ENCODE assay signal across 7 mouse cellular contexts in genomic region chr4:62525489-62525811, GRCm38 (mm10). TPM values are rescaled to one million over a fixed set of nuclear protein-coding genes. Genes with fewer than 3 reads are reported as not detected.
DNase-seq lines count a peak whose midpoint lies in the region; ATAC-seq and TF ChIP-seq lines count a peak whose summit lies in the region.

No protein-coding gene starts in this region.

- DNase-seq in lung, adult 2 months, result no peak
- no peak for DNase-seq in lung, adult 18-20 months
- no peak for DNase-seq in limb, embryonic 11.5 days (ENCODE audit: low spot score)
- DNase-seq in spleen, postnatal 36 days (ENCODE audit: low spot score in 2 of 2), result no peak
- DNase-seq in layer of hippocampus, adult 11-12 months (ENCODE audit: low spot score), result no peak

- peaks cover 4% of the 10 kb centered on the region; the same call in 1 of the 2 replicates for H3K4me1 ChIP-seq in lung, adult 2 months (ENCODE audit: control insufficient read depth, insufficient read depth, low read length)
- peaks cover 17% of the 10 kb centered on the region for H3K4me1 ChIP-seq in embryonic facial prominence, embryonic 15.5 days
- H3K4me1 ChIP-seq in limb, embryonic 11.5 days (ENCODE audit: control insufficient read depth, insufficient read depth, low read length), result peaks cover 9% of the 10 kb centered on the region
- peaks cover 6% of the 10 kb centered on the region for H3K4me1 ChIP-seq in olfactory bulb, adult 2 months (ENCODE audit: control insufficient read depth, insufficient read depth, low read length)

- no peak for TF ChIP-seq POLR2A in lung, adult 2 months (IDR thresholded peaks at IDR 0.05; ENCODE audit: borderline replicate concordance, extremely low read depth, low read depth, low read length)
- no peak for TF ChIP-seq POLR2A in olfactory bulb, adult 2 months (IDR thresholded peaks at IDR 0.05; ENCODE audit: insufficient read depth, low read depth, low read length)

- H3K9ac ChIP-seq in embryonic facial prominence, embryonic 15.5 days, result no peak overlapping the region
- H3K9ac ChIP-seq in limb, embryonic 11.5 days (ENCODE audit: low read length), result no peak overlapping the region; the same call in 1 of the 2 replicates

- H3K36me3 ChIP-seq in embryonic facial prominence, embryonic 15.5 days, result 0 out of 2 replicates have a peak, but pooled peaks cover 12% of the 10 kb centered on the region
- H3K36me3 ChIP-seq in limb, embryonic 11.5 days (ENCODE audit: control insufficient read depth, insufficient read depth, low read length), result peaks cover 2% of the 10 kb centered on the region; the same call in 1 of the 2 replicates

- H3K27ac ChIP-seq in embryonic facial prominence, embryonic 15.5 days (replicated peaks), result peak overlapping the region; percentile 98; the same call in 1 of the 2 replicates
- H3K27ac ChIP-seq in limb, embryonic 11.5 days (replicated peaks; ENCODE audit: low read depth, low read length), result no peak overlapping the region
- H3K27ac ChIP-seq in olfactory bulb, adult 2 months (ENCODE audit: insufficient read depth, low read depth, low read length), result no peak overlapping the region

- H3K9me3 ChIP-seq in embryonic facial prominence, embryonic 15.5 days (replicated peaks), result no peaks in the 10 kb centered on the region
- no peaks in the 10 kb centered on the region for H3K9me3 ChIP-seq in limb, embryonic 11.5 days (ENCODE audit: control insufficient read depth, low read length)

- no peak for ATAC-seq in embryonic facial prominence, embryonic 15.5 days (ENCODE audit: insufficient number of reproducible peaks, low FRiP score, low TSS enrichment, low read depth)
- no peak for ATAC-seq in limb, embryonic 11.5 days (ENCODE audit: insufficient number of reproducible peaks, low FRiP score, low TSS enrichment, low read depth)

- no peak for TF ChIP-seq CTCF in lung, adult 2 months (IDR thresholded peaks at IDR 0.05; ENCODE audit: insufficient read depth, low read length)
- TF ChIP-seq CTCF in olfactory bulb, adult 2 months (IDR thresholded peaks at IDR 0.05; ENCODE audit: insufficient read depth, low read depth, low read length), result no peak

- H3K4me2 ChIP-seq in embryonic facial prominence, embryonic 15.5 days (replicated peaks), result peak overlapping the region; percentile 82
- peak overlapping the region; percentile 8; the same call in 1 of the 2 replicates for H3K4me2 ChIP-seq in limb, embryonic 11.5 days (ENCODE audit: low read depth, severe bottlenecking)

- WGBS in lung, adult 2 months, result 2% methylated on average over 10 of the region's 10 CpGs
- WGBS in embryonic facial prominence, embryonic 15.5 days, result under 1% methylated on average over 10 of the region's 10 CpGs
- WGBS in limb, embryonic 11.5 days, result 2% methylated on average over 10 of the region's 10 CpGs
- under 1% methylated on average over 10 of the region's 10 CpGs for WGBS in olfactory bulb, adult 2 months

- H3K4me3 ChIP-seq in lung, adult 2 months (replicated peaks; ENCODE audit: extremely low read depth, low read depth, low read length), result peak overlapping the region; percentile 10
- peak overlapping the region; percentile 90 for H3K4me3 ChIP-seq in embryonic facial prominence, embryonic 15.5 days (replicated peaks)
- peak overlapping the region; percentile 68 for H3K4me3 ChIP-seq in limb, embryonic 11.5 days (ENCODE audit: low read depth, low read length)
- H3K4me3 ChIP-seq in olfactory bulb, adult 2 months (ENCODE audit: insufficient read depth, low read depth, low read length), result peak overlapping the region; percentile 82

- H3K27me3 ChIP-seq in embryonic facial prominence, embryonic 15.5 days, result no peaks in the 10 kb centered on the region
- no peaks in the 10 kb centered on the region for H3K27me3 ChIP-seq in limb, embryonic 11.5 days (ENCODE audit: control insufficient read depth, insufficient read depth, low read length)

RNA-seq across cellular contexts. Expression of gene 4933430I17Rik, which starts 0.3 kb away (rescaled TPM):
- 0.08 and 0.15 TPM in 2 replicates for polyA plus RNA-seq in lung, adult 2 months (2012; rRNA removed)
- polyA plus RNA-seq in embryonic facial prominence, embryonic 15.5 days (2015; fragmentation: Nextera tagmentation; extraction: Ambion mirVana), result 0.47 and 0.49 TPM in 2 replicates
- 1.3 and 1.4 TPM in 2 replicates for polyA plus RNA-seq in limb, embryonic 11.5 days (2014; fragmentation: Nextera tagmentation; extraction: Ambion mirVana)
- polyA plus RNA-seq in olfactory bulb, adult 2 months (2012; ENCODE audit: insufficient read depth, insufficient read length, low replicate concordance, missing spikeins), result not detected in 2 replicates

RNA-seq across cellular contexts. Expression of gene Pole3, which starts 0.6 kb away (rescaled TPM):
- 8.9 and 16.1 TPM in 2 replicates for polyA plus RNA-seq in lung, adult 2 months (2012; rRNA removed)
- polyA plus RNA-seq in embryonic facial prominence, embryonic 15.5 days (2015; fragmentation: Nextera tagmentation; extraction: Ambion mirVana), result 87.6 and 89.4 TPM in 2 replicates
- polyA plus RNA-seq in limb, embryonic 11.5 days (2014; fragmentation: Nextera tagmentation; extraction: Ambion mirVana), result 107 and 116 TPM in 2 replicates
- not detected in 2 replicates for polyA plus RNA-seq in olfactory bulb, adult 2 months (2012; ENCODE audit: insufficient read depth, insufficient read length, low replicate concordance, missing spikeins)

RNA-seq across cellular contexts. Expression of gene Alad, which starts 5.7 kb away (rescaled TPM):
- polyA plus RNA-seq in lung, adult 2 months (2012; rRNA removed), result 139 and 141 TPM in 2 replicates
- polyA plus RNA-seq in embryonic facial prominence, embryonic 15.5 days (2015; fragmentation: Nextera tagmentation; extraction: Ambion mirVana), result 69.3 and 73.7 TPM in 2 replicates
- polyA plus RNA-seq in limb, embryonic 11.5 days (2014; fragmentation: Nextera tagmentation; extraction: Ambion mirVana), result 87.8 and 95.9 TPM in 2 replicates
- polyA plus RNA-seq in olfactory bulb, adult 2 months (2012; ENCODE audit: insufficient read depth, insufficient read length, low replicate concordance, missing spikeins), result not detected in 2 replicates

RNA-seq across cellular contexts. Expression of gene Hdhd3, which starts 22.2 kb away (rescaled TPM):
- polyA plus RNA-seq in lung, adult 2 months (2012; rRNA removed), result 10.0 and 14.1 TPM in 2 replicates
- polyA plus RNA-seq in embryonic facial prominence, embryonic 15.5 days (2015; fragmentation: Nextera tagmentation; extraction: Ambion mirVana), result 12.2 and 15.7 TPM in 2 replicates
- polyA plus RNA-seq in limb, embryonic 11.5 days (2014; fragmentation: Nextera tagmentation; extraction: Ambion mirVana), result 16.5 TPM in 2 replicates
- not detected in 2 replicates for polyA plus RNA-seq in olfactory bulb, adult 2 months (2012; ENCODE audit: insufficient read depth, insufficient read length, low replicate concordance, missing spikeins)

RNA-seq across cellular contexts. Expression of gene Rgs3, which starts 34.2 kb away (rescaled TPM):
- 97.1 and 104 TPM in 2 replicates for polyA plus RNA-seq in lung, adult 2 months (2012; rRNA removed)
- polyA plus RNA-seq in embryonic facial prominence, embryonic 15.5 days (2015; fragmentation: Nextera tagmentation; extraction: Ambion mirVana), result 65.0 TPM in 2 replicates
- 20.1 and 22.9 TPM in 2 replicates for polyA plus RNA-seq in limb, embryonic 11.5 days (2014; fragmentation: Nextera tagmentation; extraction: Ambion mirVana)
- not detected in 2 replicates for polyA plus RNA-seq in olfactory bulb, adult 2 months (2012; ENCODE audit: insufficient read depth, insufficient read length, low replicate concordance, missing spikeins)

Comparison
In these comparisons a context has a peak if more than half of its experiments do, and no peak if none do; other contexts are left out.
1. H3K4me3 ChIP-seq: peak in every context shown above with its lines; median percentile 90 in embryonic facial prominence, embryonic 15.5 days; 82 in olfactory bulb, adult 2 months; 68 in limb, embryonic 11.5 days; 10 in lung, adult 2 months.
2. RNA of gene Alad, which starts 5.7 kb away (polyA plus RNA-seq): 139 to 141 TPM in lung, adult 2 months, 87.8 to 95.9 TPM in limb, embryonic 11.5 days and 69.3 to 73.7 TPM in embryonic facial prominence, embryonic 15.5 days; not detected in olfactory bulb, adult 2 months; every median in the first group is over 10 times any median in the second.